Mouse (Mus musculus): ENCODE results near the gene Lpcat3. TPM values are rescaled to one million over a fixed set of nuclear protein-coding genes. Genes with fewer than 3 reads are reported as not detected.

Lpcat3 gene
- polyA plus RNA-seq, 1 experiment from 2014 or later = 42.4 TPM

DNA sequence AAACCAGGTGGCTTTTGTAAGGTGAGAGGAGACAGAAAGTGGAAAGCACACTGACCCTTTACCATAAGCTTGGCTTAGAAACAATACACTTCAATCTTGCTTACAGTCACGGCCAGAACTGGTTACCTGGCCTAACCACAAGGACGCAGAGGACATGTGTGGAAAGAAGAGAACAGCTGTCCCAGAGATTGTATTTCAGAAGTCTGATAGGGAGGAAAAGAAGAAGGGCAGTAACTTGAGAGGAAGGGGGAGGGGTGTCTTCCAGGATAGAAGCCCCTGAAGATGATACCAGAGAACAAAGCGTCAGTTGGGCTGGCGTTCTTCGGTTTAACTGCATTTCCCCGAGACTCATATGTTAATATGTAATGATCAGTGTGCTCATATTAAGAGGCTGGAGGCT, 6.9 kb upstream of the Lpcat3 start:
- Histone ChIP-seq H3K9me3 (ENCODE audit: control insufficient read depth, low read length) (peaks cover 10% of the 10 kb centered on the region; the same call in 1 of the 2 replicates), H3K36me3 (replicated peaks; ENCODE audit: control insufficient read depth, insufficient read depth) (no peaks in the 10 kb centered on the region), H3K4me1 (replicated peaks; ENCODE audit: control insufficient read depth, insufficient read depth, low read length) (no peaks in the 10 kb centered on the region), H3K9ac (no peak overlapping the region), H3K4me3 (replicated peaks; ENCODE audit: low read length) (no peak overlapping the region), H3K27ac (no peak overlapping the region), H3K4me2 (replicated peaks) (no peak overlapping the region), H3K27me3 (ENCODE audit: control insufficient read depth, insufficient read depth, low read length) (no peaks in the 10 kb centered on the region)
- 83% methylated on average over 6 of the region's 6 CpGs for WGBS
- DNase-seq (ENCODE audit: low spot score) (no peak), ATAC-seq (ENCODE audit: low FRiP score) (no peak)

DNA sequence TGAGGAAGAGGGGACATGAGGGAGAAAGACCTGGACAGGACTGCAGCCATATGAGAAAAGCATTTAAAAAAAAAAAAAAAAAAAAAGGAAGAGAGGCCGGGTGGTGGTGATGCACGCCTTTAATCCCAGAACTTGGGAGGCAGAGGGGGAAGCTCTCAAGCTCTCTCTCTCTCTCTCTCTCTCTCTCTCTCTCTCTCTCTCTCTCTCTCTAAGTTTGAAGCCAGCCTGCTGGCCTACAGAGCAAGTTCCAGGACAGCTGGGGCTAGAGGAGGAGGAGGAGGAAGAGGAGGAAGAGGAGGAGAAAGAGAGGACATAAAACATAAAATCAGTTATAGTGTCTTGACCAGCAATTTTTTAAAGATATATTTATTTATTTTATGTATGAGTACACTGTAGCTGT, 4.8 kb upstream of the Lpcat3 start:
- H3K4me3 ChIP-seq (replicated peaks; ENCODE audit: low read length) = no peak overlapping the region
- WGBS = 100% methylated on average over 1 of the region's 2 CpGs
- no peaks in the 10 kb centered on the region for H3K27me3 ChIP-seq (ENCODE audit: control insufficient read depth, insufficient read depth, low read length)
- H3K27ac ChIP-seq = no peak overlapping the region
- DNase-seq (ENCODE audit: low spot score) = no peak
- H3K4me2 ChIP-seq (replicated peaks) = no peak overlapping the region
- no peak overlapping the region for H3K9ac ChIP-seq
- H3K4me1 ChIP-seq (replicated peaks; ENCODE audit: control insufficient read depth, insufficient read depth, low read length) = no peaks in the 10 kb centered on the region
- peaks cover 7% of the 10 kb centered on the region; the same call in 1 of the 2 replicates for H3K9me3 ChIP-seq (ENCODE audit: control insufficient read depth, low read length)
- H3K36me3 ChIP-seq (replicated peaks; ENCODE audit: control insufficient read depth, insufficient read depth) = no peaks in the 10 kb centered on the region
- no peak for ATAC-seq (ENCODE audit: low FRiP score)

DNA sequence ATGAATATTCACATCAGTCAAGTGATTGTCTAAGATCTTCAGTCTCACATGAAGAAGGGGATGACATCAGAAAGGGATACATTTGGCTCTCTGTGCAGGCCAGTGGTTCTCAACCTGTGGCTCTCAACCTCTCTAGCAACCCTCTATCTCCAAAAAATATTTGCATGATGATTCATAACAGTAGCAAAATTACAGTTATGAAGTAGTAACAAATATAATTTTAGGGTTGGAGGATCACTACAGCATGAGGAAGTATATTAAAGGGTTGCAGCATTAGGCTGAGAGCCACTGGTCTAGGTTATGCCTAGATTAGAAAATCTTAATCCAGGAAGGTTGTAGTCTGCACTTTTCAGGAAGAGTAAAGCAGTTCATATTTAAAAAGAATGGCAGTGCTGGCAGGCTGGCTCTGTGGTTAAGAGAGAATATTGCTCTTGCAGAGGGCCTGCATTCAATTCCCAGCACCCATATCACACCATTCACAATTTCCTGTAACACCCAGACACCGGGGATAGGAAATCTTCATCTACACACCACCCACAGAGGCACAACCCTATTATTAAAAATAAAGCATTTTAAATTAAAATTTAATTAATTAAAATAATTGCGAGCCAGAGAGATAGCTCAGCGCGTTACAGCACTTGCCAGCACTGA, 1.5 kb upstream of the Lpcat3 start:
- no peak overlapping the region for H3K4me2 ChIP-seq (replicated peaks)
- no peak overlapping the region for H3K9ac ChIP-seq
- 96% methylated on average over 4 of the region's 4 CpGs for WGBS
- no peaks in the 10 kb centered on the region for H3K36me3 ChIP-seq (replicated peaks; ENCODE audit: control insufficient read depth, insufficient read depth)
- no peak overlapping the region for H3K27ac ChIP-seq
- H3K9me3 ChIP-seq (ENCODE audit: control insufficient read depth, low read length) = no peaks in the 10 kb centered on the region
- DNase-seq (ENCODE audit: low spot score) (no peak), ATAC-seq (ENCODE audit: low FRiP score) (no peak)
- no peaks in the 10 kb centered on the region for H3K27me3 ChIP-seq (ENCODE audit: control insufficient read depth, insufficient read depth, low read length)
- H3K4me1 ChIP-seq (replicated peaks; ENCODE audit: control insufficient read depth, insufficient read depth, low read length) = peaks cover 11% of the 10 kb centered on the region; the same call in 1 of the 2 replicates
- H3K4me3 ChIP-seq (replicated peaks; ENCODE audit: low read length) = no peak overlapping the region

DNA sequence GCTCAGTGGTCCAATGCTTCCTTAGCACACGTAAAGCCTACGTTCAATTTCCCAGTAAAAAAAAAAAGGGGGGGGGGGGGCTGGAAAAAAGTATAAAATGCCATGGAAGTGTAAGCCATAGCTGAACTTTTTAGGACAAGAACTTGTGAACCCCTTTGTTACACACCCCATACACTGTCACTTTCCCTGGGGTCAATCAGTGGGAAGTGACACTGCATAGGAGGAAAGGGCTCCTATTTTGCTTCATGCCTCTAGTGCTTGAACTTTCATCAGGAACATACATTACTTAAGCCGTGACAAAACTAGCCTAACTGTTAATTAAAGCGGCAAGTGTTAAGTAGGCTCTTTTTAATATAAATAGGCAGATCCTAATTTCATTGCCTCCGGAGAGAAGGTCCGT, 832 bp upstream of the Lpcat3 start:
- ATAC-seq (ENCODE audit: low FRiP score) = no peak
- peak overlapping the region; percentile 65 for H3K4me3 ChIP-seq (replicated peaks; ENCODE audit: low read length)
- no peaks in the 10 kb centered on the region for H3K27me3 ChIP-seq (ENCODE audit: control insufficient read depth, insufficient read depth, low read length)
- H3K4me2 ChIP-seq (replicated peaks) = peak overlapping the region; percentile 71
- 28% methylated on average over 6 of the region's 6 CpGs for WGBS
- H3K9me3 ChIP-seq (ENCODE audit: control insufficient read depth, low read length) = no peaks in the 10 kb centered on the region
- H3K9ac ChIP-seq = peak overlapping the region; percentile 71
- H3K27ac ChIP-seq = no peak overlapping the region; the same call in 1 of the 2 replicates
- H3K4me1 ChIP-seq (replicated peaks; ENCODE audit: control insufficient read depth, insufficient read depth, low read length) = peaks cover 11% of the 10 kb centered on the region; the same call in 1 of the 2 replicates
- peak; percentile 27 for DNase-seq (ENCODE audit: low spot score)
- no peaks in the 10 kb centered on the region for H3K36me3 ChIP-seq (replicated peaks; ENCODE audit: control insufficient read depth, insufficient read depth)

DNA sequence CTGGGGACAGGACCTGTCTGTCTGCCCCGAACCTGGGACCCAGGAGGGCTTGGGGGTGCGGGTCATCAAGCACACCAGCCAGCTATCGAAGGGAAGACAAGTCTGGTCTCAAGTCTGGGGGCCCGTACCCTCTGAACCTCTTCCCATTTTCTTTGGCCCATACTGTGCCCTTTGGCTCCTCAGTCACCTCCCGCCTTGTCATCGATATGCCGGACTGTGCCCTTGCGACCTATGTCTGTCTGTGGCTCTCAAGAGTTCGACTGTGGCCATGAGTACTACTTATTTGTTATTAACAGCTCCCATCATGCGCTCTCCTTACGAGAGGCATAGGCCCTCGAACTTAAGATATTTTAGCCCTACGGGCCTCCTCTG, 583 bp downstream of the Lpcat3 start:
- H3K36me3 ChIP-seq (replicated peaks; ENCODE audit: control insufficient read depth, insufficient read depth) = no peaks in the 10 kb centered on the region
- peak overlapping the region; percentile 71 for H3K4me2 ChIP-seq (replicated peaks)
- DNase-seq (ENCODE audit: low spot score) (no peak), ATAC-seq (ENCODE audit: low FRiP score) (no peak)
- no peaks in the 10 kb centered on the region for H3K9me3 ChIP-seq (ENCODE audit: control insufficient read depth, low read length)
- no peaks in the 10 kb centered on the region for H3K27me3 ChIP-seq (ENCODE audit: control insufficient read depth, insufficient read depth, low read length)
- WGBS = 21% methylated on average over 13 of the region's 13 CpGs
- peak overlapping the region; percentile 71 for H3K9ac ChIP-seq
- H3K4me1 ChIP-seq (replicated peaks; ENCODE audit: control insufficient read depth, insufficient read depth, low read length) = peaks cover 11% of the 10 kb centered on the region; the same call in 1 of the 2 replicates
- H3K4me3 ChIP-seq (replicated peaks; ENCODE audit: low read length) = peak overlapping the region; percentile 65
- H3K27ac ChIP-seq = peak overlapping the region; percentile 84

DNA sequence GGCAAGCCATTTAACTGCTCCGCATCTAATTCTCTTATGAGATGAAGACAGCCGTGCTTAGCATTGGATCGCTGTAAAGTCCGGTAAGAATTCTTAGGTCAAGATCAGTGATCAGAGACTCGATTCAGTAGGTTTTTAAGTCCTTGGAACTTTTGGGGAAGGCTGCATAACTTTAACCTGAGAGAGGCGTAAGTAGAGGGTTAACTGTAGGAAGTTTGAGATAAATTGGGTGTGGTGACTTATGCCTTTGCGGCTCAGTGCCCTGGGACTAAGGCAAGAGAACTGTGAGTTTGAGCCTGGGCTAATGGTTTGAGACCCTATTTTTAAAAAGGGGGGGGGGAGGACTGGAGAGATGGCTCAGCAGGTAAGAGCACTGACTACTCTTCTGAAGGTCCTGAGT, 1.4 kb downstream of the Lpcat3 start:
- Histone ChIP-seq H3K9ac (no peak overlapping the region), H3K27ac (no peak overlapping the region), H3K4me3 (replicated peaks; ENCODE audit: low read length) (no peak overlapping the region), H3K4me2 (replicated peaks) (peak overlapping the region; percentile 71), H3K9me3 (ENCODE audit: control insufficient read depth, low read length) (no peaks in the 10 kb centered on the region), H3K4me1 (replicated peaks; ENCODE audit: control insufficient read depth, insufficient read depth, low read length) (peaks cover 11% of the 10 kb centered on the region; the same call in 1 of the 2 replicates), H3K27me3 (ENCODE audit: control insufficient read depth, insufficient read depth, low read length) (no peaks in the 10 kb centered on the region), H3K36me3 (replicated peaks; ENCODE audit: control insufficient read depth, insufficient read depth) (no peaks in the 10 kb centered on the region)
- 86% methylated on average over 7 of the region's 7 CpGs for WGBS
- ATAC-seq (ENCODE audit: low FRiP score) (no peak), DNase-seq (ENCODE audit: low spot score) (no peak)

DNA sequence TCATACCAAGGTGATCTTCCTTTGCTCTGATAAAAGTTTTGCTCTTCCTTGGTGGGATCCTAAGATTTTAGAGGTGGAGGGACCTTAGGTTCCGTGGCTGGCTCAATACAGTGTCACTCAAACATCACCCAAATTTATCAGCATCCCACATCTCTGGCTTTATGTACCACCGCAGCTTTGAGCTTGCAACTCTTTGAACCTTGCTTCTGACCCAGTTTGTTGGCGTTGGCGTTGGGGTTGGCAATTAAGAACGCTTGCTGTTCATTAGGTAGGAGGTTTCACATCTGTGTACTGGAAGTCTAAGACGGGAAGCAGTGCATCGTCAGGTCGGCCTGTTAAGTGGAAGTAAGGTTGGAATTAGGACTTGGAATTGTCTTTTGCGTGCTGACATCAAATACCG, 2.2 kb downstream of the Lpcat3 start:
- no peak overlapping the region for H3K27ac ChIP-seq
- no peaks in the 10 kb centered on the region for H3K27me3 ChIP-seq (ENCODE audit: control insufficient read depth, insufficient read depth, low read length)
- DNase-seq (ENCODE audit: low spot score) (no peak), ATAC-seq (ENCODE audit: low FRiP score) (no peak)
- H3K4me3 ChIP-seq (replicated peaks; ENCODE audit: low read length) = no peak overlapping the region
- 97% methylated on average over 10 of the region's 10 CpGs for WGBS
- H3K4me1 ChIP-seq (replicated peaks; ENCODE audit: control insufficient read depth, insufficient read depth, low read length) = peaks cover 11% of the 10 kb centered on the region; the same call in 1 of the 2 replicates
- no peaks in the 10 kb centered on the region for H3K9me3 ChIP-seq (ENCODE audit: control insufficient read depth, low read length)
- H3K36me3 ChIP-seq (replicated peaks; ENCODE audit: control insufficient read depth, insufficient read depth) = no peaks in the 10 kb centered on the region
- no peak overlapping the region for H3K4me2 ChIP-seq (replicated peaks)
- H3K9ac ChIP-seq = no peak overlapping the region

DNA sequence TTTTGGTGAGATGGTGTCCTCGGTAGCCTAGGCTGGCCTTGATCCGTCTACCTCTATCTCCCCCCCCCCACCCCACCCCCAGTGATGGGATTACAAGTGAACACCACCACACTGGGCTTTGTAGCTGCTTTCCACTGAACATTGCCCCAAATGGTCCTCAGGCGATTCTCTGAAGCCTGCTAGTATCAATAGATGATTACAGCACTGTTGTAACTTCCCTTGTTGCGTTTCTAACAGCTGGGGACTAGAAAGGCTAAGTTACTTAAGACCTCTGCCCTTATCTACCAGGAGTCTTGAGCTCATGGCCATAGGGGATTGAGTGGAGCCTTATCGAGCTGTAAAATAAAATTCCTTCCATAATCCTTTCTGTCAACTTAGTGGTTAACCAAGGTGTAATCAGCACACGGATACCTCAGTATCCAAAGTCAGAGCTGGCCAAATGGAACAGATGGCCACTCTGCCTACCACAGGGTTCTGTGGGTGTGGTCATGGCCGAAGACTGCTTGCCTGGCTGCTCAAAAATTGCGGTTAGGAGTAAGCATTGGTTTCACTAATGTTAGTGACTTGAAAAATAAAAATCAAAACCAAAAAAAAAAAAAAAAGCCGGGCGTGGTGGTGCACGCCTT, 6.5 kb downstream of the Lpcat3 start:
- H3K27me3 ChIP-seq (ENCODE audit: control insufficient read depth, insufficient read depth, low read length) = no peaks in the 10 kb centered on the region
- H3K4me2 ChIP-seq (replicated peaks) = no peak overlapping the region
- H3K9ac ChIP-seq = no peak overlapping the region
- H3K4me1 ChIP-seq (replicated peaks; ENCODE audit: control insufficient read depth, insufficient read depth, low read length) = no peaks in the 10 kb centered on the region; the same call in 1 of the 2 replicates
- DNase-seq (ENCODE audit: low spot score) = no peak
- no peaks in the 10 kb centered on the region for H3K9me3 ChIP-seq (ENCODE audit: control insufficient read depth, low read length)
- 93% methylated on average over 11 of the region's 11 CpGs for WGBS
- no peak overlapping the region for H3K4me3 ChIP-seq (replicated peaks; ENCODE audit: low read length)
- no peaks in the 10 kb centered on the region for H3K36me3 ChIP-seq (replicated peaks; ENCODE audit: control insufficient read depth, insufficient read depth)
- no peak for ATAC-seq (ENCODE audit: low FRiP score)
- H3K27ac ChIP-seq = no peak overlapping the region

DNA sequence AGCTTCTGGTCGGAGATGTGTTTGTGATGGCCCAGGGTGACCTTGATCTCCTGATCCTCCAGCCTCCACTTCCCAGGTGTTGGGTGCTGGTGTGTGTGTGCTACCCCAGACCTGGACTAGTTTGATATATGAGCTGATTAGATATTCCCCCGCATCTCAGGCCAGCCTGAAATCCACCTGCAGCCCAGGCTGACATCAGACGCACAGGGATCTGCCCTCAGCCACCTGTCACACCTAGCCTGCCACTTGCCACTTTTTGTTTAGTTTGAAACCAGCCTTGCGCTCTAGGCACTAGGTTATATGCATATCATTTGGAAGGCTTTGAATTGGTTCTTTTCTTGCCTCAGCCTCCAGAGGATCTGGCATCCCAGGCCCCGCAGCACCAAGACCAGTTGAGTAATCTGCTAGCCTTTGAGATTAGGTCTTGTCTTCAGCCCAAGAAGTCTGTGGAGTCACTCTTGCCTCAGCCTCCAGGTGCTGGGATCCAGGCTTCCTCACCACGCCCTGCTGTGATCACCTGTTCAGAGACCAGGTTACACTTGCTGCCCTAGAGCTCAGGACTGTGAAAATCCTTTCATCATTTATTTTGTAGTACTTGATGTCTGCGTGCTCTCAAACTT, 7.6 kb downstream of the Lpcat3 start:
- WGBS = 93% methylated on average over 7 of the region's 7 CpGs
- Histone ChIP-seq H3K27ac (no peak overlapping the region), H3K9me3 (ENCODE audit: control insufficient read depth, low read length) (no peaks in the 10 kb centered on the region), H3K4me1 (replicated peaks; ENCODE audit: control insufficient read depth, insufficient read depth, low read length) (no peaks in the 10 kb centered on the region), H3K27me3 (ENCODE audit: control insufficient read depth, insufficient read depth, low read length) (no peaks in the 10 kb centered on the region), H3K4me3 (replicated peaks; ENCODE audit: low read length) (no peak overlapping the region), H3K4me2 (replicated peaks) (no peak overlapping the region), H3K36me3 (replicated peaks; ENCODE audit: control insufficient read depth, insufficient read depth) (no peaks in the 10 kb centered on the region), H3K9ac (no peak overlapping the region)
- ATAC-seq (ENCODE audit: low FRiP score) = no peak
- no peak for DNase-seq (ENCODE audit: low spot score)
